Comparison of ENCODE assay signal across 19 mouse cellular contexts in the genomic region with DNA sequence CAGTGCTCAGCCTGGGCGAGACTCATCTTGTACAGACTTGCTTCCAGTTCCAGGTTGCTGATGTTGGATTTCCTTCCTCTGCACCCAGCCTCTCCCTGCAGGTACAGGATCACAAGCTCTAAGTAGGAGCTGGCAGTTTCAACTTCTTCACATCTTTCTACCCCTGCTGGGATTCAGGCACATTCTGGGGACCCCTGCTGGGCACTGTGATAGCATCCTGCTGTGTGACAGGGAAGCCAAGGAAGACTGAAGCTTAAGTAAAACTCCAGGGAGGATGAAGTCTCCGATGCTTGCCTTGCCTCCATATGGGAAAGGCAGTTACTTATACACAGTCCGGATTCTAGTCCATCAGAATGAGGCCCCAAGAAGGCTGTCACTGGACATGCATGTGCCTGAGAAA. TPM values are rescaled to one million over a fixed set of nuclear protein-coding genes. Genes with fewer than 3 reads are reported as not detected.
A peak's percentile ranks its signal among the peaks of the same experiment; 100 is the strongest.
DNase-seq lines count a peak whose midpoint lies in the region; TF ChIP-seq lines count a peak whose summit lies in the region.
"Had no signal": no experiment of that assay in that cellular context is flagged by ENCODE, and none has a peak within 500 bp of the region (broad histone marks: within the 10 kb centered on the region; RNA-seq: fewer than 3 reads in every experiment).

No protein-coding gene starts in this region.

- no peaks in the 10 kb centered on the region for H3K36me3 ChIP-seq in kidney, adult 2 months (ENCODE audit: control insufficient read depth, insufficient read depth, low read length)
- H3K36me3 ChIP-seq: heart, embryonic 13.5 days; hindbrain, embryonic 10.5 days; lung, embryonic 15.5 days; neural tube, embryonic 13.5 days had no signal

- H3K27me3 ChIP-seq in kidney, adult 2 months (replicated peaks; ENCODE audit: control insufficient read depth, insufficient read depth, low read length) = no peaks in the 10 kb centered on the region
- H3K27me3 ChIP-seq: lung, embryonic 15.5 days; neural tube, embryonic 13.5 days had no signal

- H3K4me1 ChIP-seq in kidney, adult 2 months (ENCODE audit: control insufficient read depth, insufficient read depth, low read length) = no peaks in the 10 kb centered on the region; the same call in 1 of the 2 replicates
- H3K4me1 ChIP-seq: heart, embryonic 13.5 days; hindbrain, embryonic 10.5 days; lung, embryonic 15.5 days had no signal

- 66% methylated on average over 3 of the region's 3 CpGs for WGBS in kidney, adult 2 months

- no peak overlapping the region for H3K27ac ChIP-seq in kidney, adult 2 months (ENCODE audit: insufficient read depth, low read depth, low read length)
- H3K27ac ChIP-seq: heart, embryonic 13.5 days; hindbrain, embryonic 10.5 days; lung, embryonic 15.5 days; neural tube, embryonic 13.5 days had no signal

- no peak for TF ChIP-seq CTCF in kidney, adult 2 months (conservative IDR thresholded peaks at IDR 0.05; ENCODE audit: insufficient read depth, insufficient read length, low read depth, low read length)

- H3K4me3 ChIP-seq in kidney, adult 2 months (ENCODE audit: insufficient read depth, low read depth, low read length) = no peak overlapping the region
- H3K4me3 ChIP-seq: erythroblast, embryonic 14.5 days; heart, embryonic 13.5 days; hindbrain, embryonic 10.5 days; lung, embryonic 15.5 days; megakaryocyte, embryonic 14.5 days; neural tube, embryonic 13.5 days had no signal

- no peak for TF ChIP-seq POLR2A in kidney, adult 2 months (IDR thresholded peaks at IDR 0.05; ENCODE audit: low read depth, low read length)

- DNase-seq in embryo, embryonic 10.5 days (ENCODE audit: low spot score) = peak; percentile 9
- no peak for DNase-seq in embryo, embryonic 9.5 days (ENCODE audit: extremely low spot score)
- DNase-seq in kidney, postnatal 10 days = peak; percentile 45
- no peak for DNase-seq in kidney, adult 2 months
- peak; percentile 14 for DNase-seq in right cerebral cortex, postnatal 14 days
- no peak for DNase-seq in right cerebral cortex, adult 18-20 months
- DNase-seq in layer of hippocampus, adult 18-20 months (ENCODE audit: low spot score in 2 of 2) = no peak
- no peak for DNase-seq in cerebellum, adult 8-10 months
- DNase-seq: adrenal gland, postnatal 10 days; cerebellum, adult 18-20 months; kidney, adult 11 months; left cerebral cortex, postnatal 4 days; thymus, postnatal 36 days had no signal

RNA-seq across cellular contexts. Expression of a gene that starts 45.6 kb away (rescaled TPM):
- 0.53 and 0.61 TPM in 2 replicates for polyA plus RNA-seq in kidney, adult 2 months (2012; rRNA removed)
- total RNA-seq in layer of hippocampus, adult 18-20 months (2021) = under 1 TPM; 0.42 to 0.43 TPM
- polyA plus RNA-seq: erythroblast, embryonic 14.5 days had no signal

Comparison
In these comparisons a context has a peak if more than half of its experiments do, and no peak if none do; other contexts are left out.
1. DNase-seq: peak in embryo, embryonic 10.5 days (single experiment), kidney, postnatal 10 days (single experiment) and right cerebral cortex, postnatal 14 days (single experiment); none in embryo, embryonic 9.5 days (single experiment), kidney, adult 2 months (single experiment), right cerebral cortex, adult 18-20 months (single experiment), layer of hippocampus, adult 18-20 months (0 of 2) and cerebellum, adult 8-10 months (single experiment).